In the genomic region with DNA sequence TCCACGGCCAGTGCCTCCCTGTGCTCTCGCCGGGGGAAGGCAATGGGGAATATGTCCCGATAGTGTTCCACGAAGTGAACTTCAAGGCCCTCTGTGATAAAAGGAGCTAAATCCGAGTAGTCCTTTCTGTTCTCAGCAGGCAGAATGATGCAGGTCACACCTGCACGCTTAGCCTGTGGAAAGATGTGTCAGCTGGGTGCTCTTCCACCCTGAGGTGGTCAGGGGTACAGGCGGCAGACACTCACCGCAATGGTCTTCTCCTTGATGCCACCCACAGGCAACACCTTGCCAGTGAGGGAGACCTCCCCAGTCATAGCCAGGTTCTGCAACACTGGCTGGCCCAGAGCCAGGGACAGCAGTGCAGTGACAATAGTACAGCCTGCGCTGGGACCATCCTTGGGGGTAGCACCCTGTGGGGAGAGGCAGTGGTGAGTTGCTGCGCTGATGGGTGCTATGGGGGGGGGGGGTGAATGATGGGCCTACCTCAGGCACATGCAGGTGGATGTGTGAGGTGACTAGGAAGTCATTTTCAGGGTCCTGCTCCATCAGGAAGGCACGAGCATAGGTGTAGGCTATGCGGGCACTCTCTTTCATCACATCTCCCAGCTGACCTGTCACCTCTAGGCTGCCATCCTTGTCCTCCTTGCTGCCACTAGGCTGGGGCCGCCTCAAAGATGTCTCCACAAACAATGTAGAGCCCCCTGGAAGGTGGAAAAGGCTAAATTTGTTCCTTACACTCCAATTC, we compare ENCODE assay signal across 8 mouse cellular contexts. TPM values are rescaled to one million over a fixed set of nuclear protein-coding genes. Genes with fewer than 3 reads are reported as not detected.
DNase-seq lines count a peak whose midpoint lies in the region; ATAC-seq lines count a peak whose summit lies in the region.

No protein-coding gene starts in this region.

- H3K27ac ChIP-seq in lung, embryonic 15.5 days: no peak overlapping the region
- no peak overlapping the region for H3K27ac ChIP-seq in hindbrain, embryonic 11.5 days (ENCODE audit: low read depth, low read length)
- no peak overlapping the region for H3K27ac ChIP-seq in macrophage

- H3K27me3 ChIP-seq in lung, embryonic 15.5 days: no peaks in the 10 kb centered on the region
- H3K27me3 ChIP-seq in hindbrain, embryonic 11.5 days (ENCODE audit: control insufficient read depth, insufficient read depth, low read length): no peaks in the 10 kb centered on the region

- no peak for ATAC-seq in lung, embryonic 15.5 days (ENCODE audit: borderline replicate concordance, extremely low read depth, low FRiP score, low TSS enrichment)
- ATAC-seq in hindbrain, embryonic 11.5 days (ENCODE audit: low FRiP score): no peak
- ATAC-seq in monocyte, adult 5-6 weeks (replicated peaks; ENCODE audit: insufficient number of reproducible peaks, low FRiP score, low TSS enrichment, poor library complexity, severe bottlenecking): no peak

- 18% methylated on average over 14 of the region's 14 CpGs for WGBS in lung, embryonic 15.5 days
- 31% methylated on average over 14 of the region's 14 CpGs for WGBS in hindbrain, embryonic 11.5 days
- 30% methylated on average over 14 of the region's 14 CpGs for WGBS in macrophage (ENCODE audit: missing documents)

- no peaks in the 10 kb centered on the region for H3K9me3 ChIP-seq in lung, embryonic 15.5 days
- H3K9me3 ChIP-seq in hindbrain, embryonic 11.5 days (ENCODE audit: control insufficient read depth, low read length): no peaks in the 10 kb centered on the region

- peak overlapping the region; percentile 68 for H3K4me3 ChIP-seq in lung, embryonic 15.5 days
- H3K4me3 ChIP-seq in hindbrain, embryonic 11.5 days (ENCODE audit: low read depth, low read length): peak overlapping the region; percentile 84
- peak overlapping the region; percentile 62 for H3K4me3 ChIP-seq in macrophage (ENCODE audit: inconsistent target)

- H3K4me2 ChIP-seq in lung, embryonic 15.5 days: peak overlapping the region; percentile 86
- H3K4me2 ChIP-seq in hindbrain, embryonic 11.5 days (replicated peaks; ENCODE audit: low read depth, low read length): peak overlapping the region; percentile 83

- H3K9ac ChIP-seq in lung, embryonic 15.5 days: peak overlapping the region; percentile 64
- H3K9ac ChIP-seq in hindbrain, embryonic 11.5 days (ENCODE audit: low read depth, low read length): peak overlapping the region; percentile 81

- DNase-seq in lung, postnatal 4 days: no peak
- DNase-seq in adrenal gland, postnatal 36 days: peak; percentile 58 to 67
- no peak for DNase-seq in hindbrain, embryonic 11.5 days (ENCODE audit: low spot score)
- DNase-seq in ovary, adult 18-20 months (ENCODE audit: low spot score): no peak
- DNase-seq in embryo, embryonic 10 days (ENCODE audit: low spot score): no peak

- peaks cover 54% of the 10 kb centered on the region for H3K36me3 ChIP-seq in lung, embryonic 15.5 days
- peaks cover 17% of the 10 kb centered on the region; the same call in 1 of the 2 replicates for H3K36me3 ChIP-seq in hindbrain, embryonic 11.5 days (ENCODE audit: control insufficient read depth, insufficient read depth, low read length)
- H3K36me3 ChIP-seq in macrophage (ENCODE audit: inconsistent target): peaks cover 40% of the 10 kb centered on the region

- H3K79me2 ChIP-seq in macrophage (ENCODE audit: inconsistent target): peaks cover 54% of the 10 kb centered on the region

- peaks cover 27% of the 10 kb centered on the region for H3K4me1 ChIP-seq in lung, embryonic 15.5 days
- peaks cover 9% of the 10 kb centered on the region for H3K4me1 ChIP-seq in hindbrain, embryonic 11.5 days (replicated peaks; ENCODE audit: control insufficient read depth, insufficient read depth, low read length)

RNA-seq across cellular contexts. Expression of a gene that starts 1.3 kb away (rescaled TPM):
- polyA plus RNA-seq in lung, embryonic 15.5 days (2015; fragmentation: Nextera tagmentation; extraction: Ambion mirVana): 1,553 and 1,704 TPM in 2 replicates
- 100 to 1,000 TPM; 804 to 953 TPM for total RNA-seq in adrenal gland, postnatal 36 days (2021)
- polyA plus RNA-seq in hindbrain, embryonic 11.5 days (2014; fragmentation: Nextera tagmentation; extraction: Ambion mirVana): 1,258 and 1,259 TPM in 2 replicates
- 100 to 1,000 TPM in 1 of 26 experiments, 10 to 100 TPM in 20, 1 to 10 TPM in 5; 4.7 to 256 (median 18.5) TPM for total RNA-seq in macrophage (2018; cell fraction: chromatin; rRNA removed)
- 1,000 to 10,000 TPM in 2 of 26 experiments, 100 to 1,000 TPM in 24; 425 to 1,090 (median 643) TPM for total RNA-seq in macrophage (2018; cell fraction: cytosol; rRNA removed)
- total RNA-seq in macrophage (2018; cell fraction: nucleus; rRNA removed): 100 to 1,000 TPM in 3 of 26 experiments, 10 to 100 TPM in 23; 16.5 to 120 (median 60.4) TPM
- polyA plus RNA-seq in macrophage (2018): 397 to 1,686 TPM (median 1,348 TPM) in 3 replicates
- 1,204 to 1,236 TPM (median 1,232 TPM) in 3 replicates for total RNA-seq in monocyte, adult 5-6 weeks (2017)

RNA-seq across cellular contexts. Expression of a gene that starts 5.0 kb away (rescaled TPM):
- polyA plus RNA-seq in lung, embryonic 15.5 days (2015; fragmentation: Nextera tagmentation; extraction: Ambion mirVana): 206 and 215 TPM in 2 replicates
- 100 to 1,000 TPM; 293 to 327 TPM for total RNA-seq in adrenal gland, postnatal 36 days (2021)
- 184 and 192 TPM in 2 replicates for polyA plus RNA-seq in hindbrain, embryonic 11.5 days (2014; fragmentation: Nextera tagmentation; extraction: Ambion mirVana)
- 10 to 100 TPM in 5 of 26 experiments, 1 to 10 TPM in 19, not detected in 2; 1.2 to 31.0 (median 4.7) TPM for total RNA-seq in macrophage (2018; cell fraction: chromatin; rRNA removed)
- 10 to 100 TPM; 42.1 to 95.9 (median 57.4) TPM for total RNA-seq in macrophage (2018; cell fraction: cytosol; rRNA removed)
- 10 to 100 TPM in 15 of 26 experiments, 1 to 10 TPM in 10, not detected in 1; 4.6 to 17.7 (median 11.9) TPM for total RNA-seq in macrophage (2018; cell fraction: nucleus; rRNA removed)
- polyA plus RNA-seq in macrophage (2018): 47.7 to 86.1 TPM (median 67.9 TPM) in 3 replicates
- total RNA-seq in monocyte, adult 5-6 weeks (2017): 37.8 to 85.8 TPM (median 43.7 TPM) in 3 replicates

RNA-seq across cellular contexts. Expression of a gene that starts 12.1 kb away (rescaled TPM):
- 51.7 and 54.0 TPM in 2 replicates for polyA plus RNA-seq in lung, embryonic 15.5 days (2015; fragmentation: Nextera tagmentation; extraction: Ambion mirVana)
- 100 to 1,000 TPM; 582 to 584 TPM for total RNA-seq in adrenal gland, postnatal 36 days (2021)
- polyA plus RNA-seq in hindbrain, embryonic 11.5 days (2014; fragmentation: Nextera tagmentation; extraction: Ambion mirVana): 43.7 and 45.4 TPM in 2 replicates
- total RNA-seq in macrophage (2018; cell fraction: chromatin; rRNA removed): 10 to 100 TPM; 20.0 to 96.5 (median 52.9) TPM
- total RNA-seq in macrophage (2018; cell fraction: cytosol; rRNA removed): 10 to 100 TPM; 25.3 to 41.8 (median 32.0) TPM
- 10 to 100 TPM; 18.6 to 73.4 (median 44.9) TPM for total RNA-seq in macrophage (2018; cell fraction: nucleus; rRNA removed)
- 25.9 to 34.1 TPM (median 32.5 TPM) in 3 replicates for polyA plus RNA-seq in macrophage (2018)
- total RNA-seq in monocyte, adult 5-6 weeks (2017): 33.2 to 46.1 TPM (median 34.8 TPM) in 3 replicates

RNA-seq across cellular contexts. Expression of a gene that starts 13.4 kb away (rescaled TPM):
- 0.52 and 1.2 TPM in 2 replicates for polyA plus RNA-seq in lung, embryonic 15.5 days (2015; fragmentation: Nextera tagmentation; extraction: Ambion mirVana)
- total RNA-seq in adrenal gland, postnatal 36 days (2021): 1 to 10 TPM; 1.5 to 2.4 TPM
- polyA plus RNA-seq in hindbrain, embryonic 11.5 days (2014; fragmentation: Nextera tagmentation; extraction: Ambion mirVana): 0.56 and 0.86 TPM in 2 replicates
- total RNA-seq in macrophage (2018; cell fraction: chromatin; rRNA removed): 1 to 10 TPM in 2 of 26 experiments, under 1 TPM in 11, not detected in 13; 0.49 to 1.8 (median 0.62) TPM
- under 1 TPM in 2 of 26 experiments, not detected in 24; 0.03 to 0.05 TPM for total RNA-seq in macrophage (2018; cell fraction: cytosol; rRNA removed)
- 1 to 10 TPM in 1 of 26 experiments, under 1 TPM in 12, not detected in 13; 0.32 to 1.2 (median 0.58) TPM for total RNA-seq in macrophage (2018; cell fraction: nucleus; rRNA removed)
- not detected in 3 replicates for polyA plus RNA-seq in macrophage (2018)
- 0.38 to 1.7 TPM in 2 of 3 replicates, not detected in the other for total RNA-seq in monocyte, adult 5-6 weeks (2017)

RNA-seq across cellular contexts. Expression of a gene that starts 29.9 kb away (rescaled TPM):
- 92.7 and 96.6 TPM in 2 replicates for polyA plus RNA-seq in lung, embryonic 15.5 days (2015; fragmentation: Nextera tagmentation; extraction: Ambion mirVana)
- 100 to 1,000 TPM; 103 to 122 TPM for total RNA-seq in adrenal gland, postnatal 36 days (2021)
- 93.7 and 105 TPM in 2 replicates for polyA plus RNA-seq in hindbrain, embryonic 11.5 days (2014; fragmentation: Nextera tagmentation; extraction: Ambion mirVana)
- total RNA-seq in macrophage (2018; cell fraction: chromatin; rRNA removed): 100 to 1,000 TPM; 163 to 415 (median 310) TPM
- 10 to 100 TPM; 33.7 to 62.1 (median 47.7) TPM for total RNA-seq in macrophage (2018; cell fraction: cytosol; rRNA removed)
- 100 to 1,000 TPM in 19 of 26 experiments, 10 to 100 TPM in 7; 70.9 to 178 (median 116) TPM for total RNA-seq in macrophage (2018; cell fraction: nucleus; rRNA removed)
- 51.7 to 66.4 TPM (median 57.5 TPM) in 3 replicates for polyA plus RNA-seq in macrophage (2018)
- total RNA-seq in monocyte, adult 5-6 weeks (2017): 126 to 218 TPM (median 173 TPM) in 3 replicates

Comparison
In these comparisons a context has a peak if more than half of its experiments do, and no peak if none do; other contexts are left out.
1. DNase-seq: peak in adrenal gland, postnatal 36 days (2 of 2); none in lung, postnatal 4 days (0 of 2), hindbrain, embryonic 11.5 days (single experiment), ovary, adult 18-20 months (single experiment) and embryo, embryonic 10 days (single experiment).
2. Peak in every context shown above with its lines, with median percentiles within 50 percentile points of each other: H3K4me3 ChIP-seq.